Mouse (Mus musculus): ENCODE results near the gene Fam184a. TPM values are rescaled to one million over a fixed set of nuclear protein-coding genes. Genes with fewer than 3 reads are reported as not detected.

The Fam184a gene
- polyA plus RNA-seq (2012; rRNA removed): 16.0 and 16.7 TPM in 2 replicates

DNA sequence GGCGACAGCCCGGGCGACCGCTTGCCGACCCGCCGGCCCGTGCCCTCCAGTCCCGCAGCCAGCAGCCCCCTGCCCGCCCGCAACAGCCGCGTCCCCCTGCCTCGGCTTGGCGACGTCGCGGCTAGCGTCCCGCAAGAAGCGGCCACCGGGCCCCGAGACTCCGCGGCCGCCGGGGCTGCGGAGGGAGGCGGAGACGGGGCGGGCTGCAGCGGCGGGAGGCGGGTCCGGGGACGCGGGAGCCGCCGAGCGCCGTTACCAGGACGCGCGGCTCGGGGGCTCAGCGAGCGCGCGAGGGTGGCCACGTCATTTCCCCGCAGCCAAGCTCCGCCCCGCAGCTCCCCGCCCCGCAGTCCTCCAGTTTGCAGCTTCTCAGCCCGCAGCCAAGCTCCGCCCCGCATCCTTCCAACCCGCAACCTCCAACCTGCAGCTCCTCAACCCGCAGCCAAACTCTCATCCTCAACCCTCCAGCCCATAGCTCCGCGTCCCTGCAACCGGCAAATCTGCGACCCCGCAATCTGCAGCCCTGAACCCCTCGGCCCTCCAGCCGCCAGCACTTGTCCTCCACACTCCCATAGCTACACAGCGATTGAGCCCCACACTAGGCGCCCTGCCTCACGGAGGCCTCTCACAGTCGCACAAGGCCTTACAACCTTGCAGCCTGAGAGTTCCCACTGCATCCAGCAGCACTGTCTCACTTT lies at the start of gene Fam184a:
Gene Fam184a (minus strand): TSS at position 169 of the 698 bp plus-strand sequence.
- H3K27ac ChIP-seq (ENCODE audit: insufficient read depth, low read length): peak within 1 kb of the TSS; percentile 77; the same call in 1 of the 2 replicates
- TF ChIP-seq CTCF (IDR thresholded peaks at IDR 0.05; ENCODE audit: extremely low read depth, insufficient read depth, low read length) (no peak), POLR2A (IDR thresholded peaks at IDR 0.05; ENCODE audit: extremely low read depth, insufficient read depth, low read length) (peak; percentile 80)
- H3K4me3 ChIP-seq (ENCODE audit: insufficient read depth, low read length): peak within 1 kb of the TSS; percentile 67
- no peaks in the 10 kb centered on the region; the same call in 1 of the 2 replicates for H3K4me1 ChIP-seq (ENCODE audit: control insufficient read depth, insufficient read depth, low read length)

DNA sequence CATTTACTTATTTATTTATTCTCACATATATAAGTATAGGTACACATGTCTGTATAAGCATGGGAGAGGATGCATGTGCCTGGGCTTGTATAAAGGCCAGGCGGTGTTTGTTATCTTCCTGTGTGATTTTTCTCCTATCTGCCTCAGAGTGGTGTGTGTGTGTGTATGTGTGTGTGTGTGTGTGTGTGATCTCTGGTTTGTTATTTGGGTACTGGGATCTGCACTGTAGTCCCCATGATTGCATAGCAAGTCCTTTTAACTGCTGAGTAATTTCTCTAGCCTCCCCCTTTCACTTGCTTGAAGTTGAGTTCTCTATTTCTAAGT lies 45.3 kb upstream of the Fam184a start:
- TF ChIP-seq CTCF (IDR thresholded peaks at IDR 0.05; ENCODE audit: extremely low read depth, insufficient read depth, low read length) (no peak), POLR2A (IDR thresholded peaks at IDR 0.05; ENCODE audit: extremely low read depth, insufficient read depth, low read length) (no peak)
- Histone ChIP-seq H3K4me1 (ENCODE audit: control insufficient read depth, insufficient read depth, low read length) (no peaks in the 10 kb centered on the region), H3K27ac (ENCODE audit: insufficient read depth, low read length) (no peak overlapping the region), H3K4me3 (ENCODE audit: insufficient read depth, low read length) (no peak overlapping the region)

DNA sequence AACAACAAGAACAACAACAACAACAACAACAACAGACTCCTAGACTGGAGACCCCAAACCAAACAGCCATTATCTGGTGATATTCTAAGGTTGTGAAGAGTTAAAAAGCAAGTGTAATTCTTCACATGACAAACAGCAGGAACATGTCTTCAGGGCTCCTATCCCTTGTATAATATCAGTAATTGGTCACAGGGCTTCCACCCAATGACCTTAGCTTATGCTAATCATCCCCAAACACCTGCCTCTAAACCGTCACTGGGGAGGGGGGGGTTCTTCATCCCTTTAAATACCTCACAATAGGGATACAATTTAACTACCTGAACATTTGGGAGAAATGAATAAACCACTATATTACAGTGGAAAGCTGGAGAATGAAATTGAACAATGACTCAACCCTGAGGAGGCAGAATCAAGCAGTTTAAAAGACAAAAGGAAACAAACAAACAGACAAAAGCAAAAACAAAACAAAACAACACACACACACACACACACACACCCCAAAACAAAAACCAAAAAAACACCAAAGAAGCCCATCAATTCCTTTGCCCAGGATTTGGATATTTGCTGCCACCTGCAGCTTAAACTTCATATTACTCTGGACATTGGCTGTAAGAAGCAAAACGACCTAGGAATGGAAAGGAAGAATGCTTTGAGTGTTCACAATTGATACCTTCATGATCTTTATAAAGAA lies 44.8 kb upstream of the Fam184a start:
- Histone ChIP-seq H3K4me1 (ENCODE audit: control insufficient read depth, insufficient read depth, low read length) (no peaks in the 10 kb centered on the region), H3K27ac (ENCODE audit: insufficient read depth, low read length) (no peak overlapping the region), H3K4me3 (ENCODE audit: insufficient read depth, low read length) (no peak overlapping the region)
- TF ChIP-seq CTCF (IDR thresholded peaks at IDR 0.05; ENCODE audit: extremely low read depth, insufficient read depth, low read length) (peak; percentile 43; the same call in 1 of the 2 replicates), POLR2A (IDR thresholded peaks at IDR 0.05; ENCODE audit: extremely low read depth, insufficient read depth, low read length) (no peak)

DNA sequence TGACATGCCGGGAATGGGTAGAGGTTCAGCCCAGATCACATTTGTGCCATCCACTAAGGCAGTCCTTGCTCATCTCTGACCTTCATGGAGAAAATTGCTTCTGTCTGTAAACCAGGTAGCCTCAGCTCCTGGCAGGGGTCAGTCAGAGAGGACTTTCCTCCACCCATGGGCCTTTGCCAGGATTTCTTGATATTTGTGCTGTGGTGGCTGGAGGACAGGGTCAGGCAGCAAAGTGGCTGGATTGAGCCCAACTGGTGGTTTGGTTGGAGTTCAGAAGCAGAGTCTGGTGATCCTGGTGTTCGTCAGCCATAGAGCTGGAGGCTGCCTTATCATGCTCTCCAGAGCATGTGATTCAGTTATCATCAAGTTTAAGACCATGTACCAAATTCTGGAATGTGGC lies 40.4 kb upstream of the Fam184a start:
- no peaks in the 10 kb centered on the region for H3K4me1 ChIP-seq (ENCODE audit: control insufficient read depth, insufficient read depth, low read length)

DNA sequence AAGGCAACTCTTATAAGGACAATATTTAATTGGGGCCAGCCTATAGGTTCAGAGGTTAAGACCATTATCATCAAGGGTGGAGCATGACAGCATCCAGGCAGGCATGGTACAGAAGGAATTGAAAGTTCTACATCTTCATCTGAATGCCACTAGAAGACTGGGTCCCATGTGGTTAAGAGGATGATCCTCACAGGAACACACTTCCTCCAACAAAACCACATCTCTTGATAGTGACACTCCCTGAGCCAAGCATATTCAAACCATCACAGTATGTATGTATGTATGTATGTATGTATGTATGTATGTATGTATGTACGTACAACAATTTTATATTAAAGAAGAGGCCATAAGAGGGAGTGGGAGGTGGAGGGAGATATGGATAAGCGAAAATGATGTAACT lies 25.7 kb upstream of the Fam184a start:
- TF ChIP-seq CTCF (IDR thresholded peaks at IDR 0.05; ENCODE audit: extremely low read depth, insufficient read depth, low read length) (no peak), POLR2A (IDR thresholded peaks at IDR 0.05; ENCODE audit: extremely low read depth, insufficient read depth, low read length) (no peak)
- no peak overlapping the region for H3K4me3 ChIP-seq (ENCODE audit: insufficient read depth, low read length)
- H3K27ac ChIP-seq (ENCODE audit: insufficient read depth, low read length): no peak overlapping the region
- no peaks in the 10 kb centered on the region for H3K4me1 ChIP-seq (ENCODE audit: control insufficient read depth, insufficient read depth, low read length)

More for the DNA sequence above, 40.4 kb upstream of the Fam184a start:
- no peak overlapping the region for H3K4me3 ChIP-seq (ENCODE audit: insufficient read depth, low read length)
- H3K27ac ChIP-seq (ENCODE audit: insufficient read depth, low read length): no peak overlapping the region
- TF ChIP-seq CTCF (IDR thresholded peaks at IDR 0.05; ENCODE audit: extremely low read depth, insufficient read depth, low read length): no peak
- TF ChIP-seq POLR2A (IDR thresholded peaks at IDR 0.05; ENCODE audit: extremely low read depth, insufficient read depth, low read length): no peak

DNA sequence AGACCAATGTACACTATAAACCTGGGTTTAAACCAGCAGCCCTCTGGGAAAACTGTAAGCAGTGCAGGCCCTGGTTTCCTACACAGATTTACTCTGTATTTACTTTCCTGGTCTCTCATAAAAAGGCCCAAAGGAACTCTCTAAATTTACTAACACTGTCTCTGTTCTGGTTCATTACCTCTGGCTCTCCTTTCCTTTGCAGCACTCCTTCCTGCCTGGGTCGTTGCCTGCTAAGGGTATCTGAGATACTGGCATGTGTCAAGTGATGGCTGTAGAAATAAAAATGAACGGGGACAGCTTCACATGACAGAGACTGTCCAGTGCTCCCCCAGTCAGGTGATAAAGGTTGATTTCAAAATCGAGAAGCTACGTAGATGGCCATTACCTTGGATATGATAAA lies 21.8 kb upstream of the Fam184a start:
- no peaks in the 10 kb centered on the region for H3K4me1 ChIP-seq (ENCODE audit: control insufficient read depth, insufficient read depth, low read length)
- no peak overlapping the region for H3K27ac ChIP-seq (ENCODE audit: insufficient read depth, low read length)
- H3K4me3 ChIP-seq (ENCODE audit: insufficient read depth, low read length): no peak overlapping the region
- TF ChIP-seq CTCF (IDR thresholded peaks at IDR 0.05; ENCODE audit: extremely low read depth, insufficient read depth, low read length) (no peak), POLR2A (IDR thresholded peaks at IDR 0.05; ENCODE audit: extremely low read depth, insufficient read depth, low read length) (no peak)

DNA sequence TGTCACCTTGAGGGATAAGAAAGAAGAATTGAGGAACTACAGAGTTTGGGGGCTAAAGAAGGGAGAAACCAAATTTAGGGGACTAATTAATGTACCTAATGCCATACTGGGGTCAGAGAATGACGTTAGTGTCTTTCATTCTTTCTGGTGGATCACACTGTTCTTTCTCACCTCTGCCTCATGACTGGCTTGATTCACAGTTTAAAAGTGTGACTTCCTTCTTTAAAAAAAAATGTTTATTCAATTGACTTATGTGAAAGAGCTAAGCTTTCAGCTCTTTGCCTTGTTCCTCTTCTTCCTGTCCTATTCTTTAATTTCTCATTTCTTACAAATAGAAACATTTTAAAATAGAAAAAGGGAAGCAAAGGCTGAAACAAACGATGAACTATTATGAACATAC lies 20.6 kb upstream of the Fam184a start:
- Histone ChIP-seq H3K4me3 (ENCODE audit: insufficient read depth, low read length) (no peak overlapping the region), H3K4me1 (ENCODE audit: control insufficient read depth, insufficient read depth, low read length) (no peaks in the 10 kb centered on the region), H3K27ac (ENCODE audit: insufficient read depth, low read length) (no peak overlapping the region)
- TF ChIP-seq CTCF (IDR thresholded peaks at IDR 0.05; ENCODE audit: extremely low read depth, insufficient read depth, low read length) (no peak), POLR2A (IDR thresholded peaks at IDR 0.05; ENCODE audit: extremely low read depth, insufficient read depth, low read length) (no peak)

DNA sequence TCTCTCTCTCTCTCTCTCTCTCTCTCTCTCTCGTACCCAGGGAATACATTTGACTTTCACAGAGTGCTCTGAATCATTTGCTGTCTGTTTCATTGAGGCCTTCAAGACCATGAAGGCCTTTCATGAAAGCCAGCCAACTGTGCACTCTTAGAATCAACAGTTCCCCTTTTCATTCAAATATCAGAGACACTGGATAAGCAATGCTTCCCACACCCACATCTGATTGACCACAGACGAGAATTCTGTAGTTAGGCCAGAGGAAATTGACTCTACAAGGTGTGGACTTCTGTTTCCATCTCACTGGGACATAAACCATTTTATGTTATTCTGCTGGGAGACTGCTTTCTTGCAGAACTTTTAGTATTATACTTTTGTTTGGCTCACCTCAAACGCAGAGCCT lies 17.8 kb upstream of the Fam184a start:
- H3K4me3 ChIP-seq (ENCODE audit: insufficient read depth, low read length): no peak overlapping the region
- TF ChIP-seq POLR2A (IDR thresholded peaks at IDR 0.05; ENCODE audit: extremely low read depth, insufficient read depth, low read length) (no peak), CTCF (IDR thresholded peaks at IDR 0.05; ENCODE audit: extremely low read depth, insufficient read depth, low read length) (no peak)
- no peaks in the 10 kb centered on the region for H3K4me1 ChIP-seq (ENCODE audit: control insufficient read depth, insufficient read depth, low read length)
- no peak overlapping the region for H3K27ac ChIP-seq (ENCODE audit: insufficient read depth, low read length)

DNA sequence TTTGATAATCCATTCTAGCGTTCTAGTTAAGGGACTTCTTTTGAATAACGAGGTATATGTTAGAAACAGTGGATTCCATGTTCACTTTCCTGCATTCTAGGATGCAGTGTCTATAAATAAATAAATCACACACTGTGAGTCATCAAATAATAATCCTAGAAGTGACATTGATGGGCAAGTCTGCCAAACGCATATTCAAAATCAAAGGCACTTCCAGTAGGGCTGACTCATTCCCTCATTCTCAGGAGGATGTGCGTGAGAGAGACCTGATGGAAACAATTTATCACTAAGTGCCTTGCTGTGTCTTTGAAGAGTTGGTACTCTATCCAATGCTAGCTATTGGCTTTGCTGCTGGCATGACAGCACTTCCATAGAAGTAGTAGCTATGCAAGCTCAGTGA lies 14.5 kb upstream of the Fam184a start:
- no peaks in the 10 kb centered on the region for H3K4me1 ChIP-seq (ENCODE audit: control insufficient read depth, insufficient read depth, low read length)
- H3K4me3 ChIP-seq (ENCODE audit: insufficient read depth, low read length): no peak overlapping the region
- H3K27ac ChIP-seq (ENCODE audit: insufficient read depth, low read length): no peak overlapping the region
- TF ChIP-seq POLR2A (IDR thresholded peaks at IDR 0.05; ENCODE audit: extremely low read depth, insufficient read depth, low read length): no peak

DNA sequence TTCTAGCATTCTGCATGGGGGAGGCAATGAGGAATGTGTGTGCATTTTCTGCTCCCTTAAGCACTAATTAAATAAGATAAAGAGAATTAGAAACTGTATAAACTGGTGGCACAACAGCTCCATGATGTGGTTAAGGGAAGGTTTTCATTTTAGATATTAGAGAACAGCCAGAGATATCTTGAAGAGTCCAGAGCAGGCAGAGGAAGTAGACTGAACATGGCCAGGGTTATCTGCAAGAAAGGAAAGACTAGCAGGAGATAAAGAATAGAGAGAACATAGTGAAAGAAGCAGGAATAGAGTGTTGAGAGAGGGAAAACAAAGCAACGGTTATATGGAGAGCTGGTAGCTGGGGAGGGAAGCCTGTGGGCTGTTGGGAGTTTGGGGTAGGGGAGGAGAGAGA lies 1.8 kb upstream of the Fam184a start:
- no peak overlapping the region for H3K4me3 ChIP-seq (ENCODE audit: insufficient read depth, low read length)
- TF ChIP-seq POLR2A (IDR thresholded peaks at IDR 0.05; ENCODE audit: extremely low read depth, insufficient read depth, low read length): no peak
- no peak for TF ChIP-seq CTCF (IDR thresholded peaks at IDR 0.05; ENCODE audit: extremely low read depth, insufficient read depth, low read length)
- no peaks in the 10 kb centered on the region; the same call in 1 of the 2 replicates for H3K4me1 ChIP-seq (ENCODE audit: control insufficient read depth, insufficient read depth, low read length)
- no peak overlapping the region for H3K27ac ChIP-seq (ENCODE audit: insufficient read depth, low read length)
